Mouse (Mus musculus) kidney, embryonic 15.5 days (tissue): ENCODE measurements around the gene Cdkl1. TPM values are rescaled to one million over a fixed set of nuclear protein-coding genes. Genes with fewer than 3 reads are reported as not detected.
A peak's percentile ranks its signal among the peaks of the same experiment; 100 is the strongest.

ENCODE experiments used
- ATAC-seq: fragments of 200-750 bp; cut with Nextera tagmentation; replicated peaks from 2 replicates; pipeline ENCODE4 v1.8.0; 2017; ENCODE audit warnings: moderate TSS enrichment; ENCODE audit not compliant: low FRiP score
- H3K27ac ChIP-seq: fragments of 300-500 bp; sonication (generic); 2 replicates; pipeline ENCODE4 v1.5.1; 2015; ENCODE audit warnings: mild to moderate bottlenecking, inconsistent platforms
- H3K27me3 ChIP-seq: fragments of 300-500 bp; sonication (generic); 2 replicates; pipeline ENCODE4 v1.6.1; 2015; ENCODE audit warnings: inconsistent platforms
- H3K36me3 ChIP-seq: fragments of 300-500 bp; sonication (generic); 2 replicates; pipeline ENCODE4 v1.6.1; 2015; ENCODE audit warnings: inconsistent platforms
- H3K4me1 ChIP-seq: fragments of 300-500 bp; sonication (generic); 2 replicates; pipeline ENCODE4 v1.6.1; 2015; ENCODE audit warnings: inconsistent platforms
- H3K4me2 ChIP-seq: fragments of 300-500 bp; sonication (generic); 2 replicates; pipeline ENCODE4 v1.6.1; 2015; ENCODE audit warnings: moderate library complexity, mild to moderate bottlenecking, inconsistent platforms
- H3K4me3 ChIP-seq: fragments of 300-500 bp; sonication (generic); replicated peaks from 2 replicates; pipeline ENCODE4 v1.5.1; 2015; ENCODE audit warnings: mild to moderate bottlenecking, inconsistent platforms
- H3K9ac ChIP-seq: fragments of 300-500 bp; sonication (generic); 2 replicates; pipeline ENCODE4 v1.6.1; 2015; ENCODE audit warnings: mild to moderate bottlenecking, inconsistent platforms
- H3K9me3 ChIP-seq: fragments of 300-500 bp; sonication (generic); replicated peaks from 2 replicates; pipeline ENCODE4 v1.6.1; 2016; ENCODE audit warnings: inconsistent platforms
- WGBS: fragments of 180-500 bp; shearing (Covaris S2); methylation state at CpG from one replicate; pipeline ENCODE4 v1.1.7; 2015; ENCODE audit warnings: mixed read lengths; 5-methylcytosine and 5-hydroxymethylcytosine counted together
- polyA plus RNA-seq: library from polyadenylated mRNA; unstranded; fragments of >200 nt; fragmentation: Nextera tagmentation; extraction: Ambion mirVana; gene quantifications from 2 replicates; pipeline ENCODE4 v1.2.1, GENCODE M21; 2015

The Cdkl1 gene
- polyA plus RNA-seq, 1 experiment from 2014 or later, result 21.4 TPM

GRCm38 (mm10) chr12:69759267-69759885 is 31.7 kb downstream of the Cdkl1 start:
- no peak overlapping the region for H3K9ac ChIP-seq
- no peaks in the 10 kb centered on the region for H3K9me3 ChIP-seq
- H3K27ac ChIP-seq, result peak overlapping the region; percentile 90
- H3K36me3 ChIP-seq, result no peaks in the 10 kb centered on the region
- no peaks in the 10 kb centered on the region for H3K27me3 ChIP-seq
- 43% methylated on average over 7 of the region's 7 CpGs for WGBS
- peak; percentile 62; the same call in 1 of the 2 replicates for ATAC-seq
- no peak overlapping the region for H3K4me3 ChIP-seq
- peaks cover 42% of the 10 kb centered on the region for H3K4me1 ChIP-seq
- peak overlapping the region; percentile 61 for H3K4me2 ChIP-seq

GRCm38 (mm10) chr12:69758221-69759185 is 32.6 kb downstream of the Cdkl1 start:
- Histone ChIP-seq H3K4me2 (peak overlapping the region; percentile 61), H3K9ac (peak overlapping the region; percentile 23; the same call in 1 of the 2 replicates), H3K4me1 (peaks cover 42% of the 10 kb centered on the region), H3K4me3 (peak overlapping the region; percentile 30), H3K27me3 (no peaks in the 10 kb centered on the region), H3K27ac (peak overlapping the region; percentile 90), H3K9me3 (no peaks in the 10 kb centered on the region), H3K36me3 (no peaks in the 10 kb centered on the region)
- 6% methylated on average over 22 of the region's 22 CpGs for WGBS
- peak; percentile 58 for ATAC-seq

GRCm38 (mm10) chr12:69757418-69758141 is 33.5 kb downstream of the Cdkl1 start:
- ATAC-seq, result peak; percentile 92
- H3K27ac ChIP-seq, result peak overlapping the region; percentile 90
- H3K27me3 ChIP-seq, result no peaks in the 10 kb centered on the region
- H3K9ac ChIP-seq, result no peak overlapping the region
- H3K4me3 ChIP-seq, result peak overlapping the region; percentile 30; the same call in 1 of the 2 replicates
- no peaks in the 10 kb centered on the region for H3K36me3 ChIP-seq
- peaks cover 42% of the 10 kb centered on the region for H3K4me1 ChIP-seq
- H3K4me2 ChIP-seq, result peak overlapping the region; percentile 61
- WGBS, result 8% methylated on average over 22 of the region's 22 CpGs
- H3K9me3 ChIP-seq, result no peaks in the 10 kb centered on the region

- WGBS, result 88% methylated on average over 5 of the region's 5 CpGs
- no peak overlapping the region for H3K4me2 ChIP-seq
- H3K36me3 ChIP-seq, result no peaks in the 10 kb centered on the region
- no peak for ATAC-seq
- H3K9me3 ChIP-seq, result no peaks in the 10 kb centered on the region
- no peak overlapping the region for H3K9ac ChIP-seq
- no peak overlapping the region for H3K4me3 ChIP-seq
- H3K27ac ChIP-seq, result no peak overlapping the region
- peaks cover 50% of the 10 kb centered on the region for H3K4me1 ChIP-seq
- no peaks in the 10 kb centered on the region for H3K27me3 ChIP-seq
Measured at GRCm38 (mm10) chr12:69756015-69756414, 35.1 kb downstream of the Cdkl1 start.

- Histone ChIP-seq H3K4me1 (peaks cover 32% of the 10 kb centered on the region), H3K9me3 (no peaks in the 10 kb centered on the region), H3K27me3 (no peaks in the 10 kb centered on the region), H3K27ac (no peak overlapping the region), H3K9ac (no peak overlapping the region), H3K36me3 (0 out of 2 replicates have a peak, but pooled peaks cover 8% of the 10 kb centered on the region), H3K4me2 (no peak overlapping the region), H3K4me3 (no peak overlapping the region)
- no peak for ATAC-seq
- 86% methylated on average over 5 of the region's 5 CpGs for WGBS
Measured at GRCm38 (mm10) chr12:69753936-69754335, 37.1 kb downstream of the Cdkl1 start.

GRCm38 (mm10) chr12:69751864-69752341 is 39.2 kb downstream of the Cdkl1 start:
- Histone ChIP-seq H3K4me2 (no peak overlapping the region), H3K36me3 (0 out of 2 replicates have a peak, but pooled peaks cover 9% of the 10 kb centered on the region), H3K9me3 (no peaks in the 10 kb centered on the region), H3K27ac (peak overlapping the region; percentile 79), H3K4me1 (peaks cover 15% of the 10 kb centered on the region), H3K4me3 (no peak overlapping the region), H3K9ac (no peak overlapping the region), H3K27me3 (no peaks in the 10 kb centered on the region)
- WGBS, result 19% methylated on average over 10 of the region's 10 CpGs
- ATAC-seq, result peak; percentile 67

GRCm38 (mm10) chr12:69744138-69744537 is 46.9 kb downstream of the Cdkl1 start:
- Histone ChIP-seq H3K27ac (no peak overlapping the region), H3K4me1 (no peaks in the 10 kb centered on the region), H3K9me3 (no peaks in the 10 kb centered on the region), H3K9ac (no peak overlapping the region), H3K4me2 (no peak overlapping the region), H3K4me3 (no peak overlapping the region), H3K27me3 (no peaks in the 10 kb centered on the region), H3K36me3 (0 out of 2 replicates have a peak, but pooled peaks cover 9% of the 10 kb centered on the region)
- no peak for ATAC-seq
- WGBS, result 80% methylated on average over 5 of the region's 5 CpGs

GRCm38 (mm10) chr12:69741965-69742364 is 49.1 kb downstream of the Cdkl1 start:
- 0 out of 2 replicates have a peak, but pooled peaks cover 5% of the 10 kb centered on the region for H3K36me3 ChIP-seq
- ATAC-seq, result no peak
- no peak overlapping the region for H3K27ac ChIP-seq
- no peak overlapping the region for H3K9ac ChIP-seq
- H3K9me3 ChIP-seq, result no peaks in the 10 kb centered on the region
- 87% methylated on average over 5 of the region's 5 CpGs for WGBS
- H3K4me3 ChIP-seq, result no peak overlapping the region
- H3K4me2 ChIP-seq, result no peak overlapping the region
- H3K27me3 ChIP-seq, result no peaks in the 10 kb centered on the region
- no peaks in the 10 kb centered on the region for H3K4me1 ChIP-seq

GRCm38 (mm10) chr12:69733923-69734322 is 57.1 kb downstream of the Cdkl1 start:
- H3K27ac ChIP-seq, result no peak overlapping the region
- no peak overlapping the region for H3K4me2 ChIP-seq
- no peak overlapping the region for H3K9ac ChIP-seq
- no peaks in the 10 kb centered on the region for H3K9me3 ChIP-seq
- no peak for ATAC-seq
- H3K4me3 ChIP-seq, result no peak overlapping the region
- no peaks in the 10 kb centered on the region for H3K36me3 ChIP-seq
- WGBS, result 88% methylated on average over 3 of the region's 3 CpGs
- no peaks in the 10 kb centered on the region for H3K4me1 ChIP-seq
- H3K27me3 ChIP-seq, result no peaks in the 10 kb centered on the region

GRCm38 (mm10) chr12:69733518-69733917 is 57.5 kb downstream of the Cdkl1 start:
- no peaks in the 10 kb centered on the region for H3K27me3 ChIP-seq
- no peak overlapping the region for H3K27ac ChIP-seq
- H3K4me1 ChIP-seq, result no peaks in the 10 kb centered on the region
- H3K4me3 ChIP-seq, result no peak overlapping the region
- WGBS, result 8% methylated on average over 2 of the region's 2 CpGs
- no peak overlapping the region for H3K9ac ChIP-seq
- no peaks in the 10 kb centered on the region for H3K9me3 ChIP-seq
- 0 out of 2 replicates have a peak, but pooled peaks have one; percentile 62 for ATAC-seq
- H3K4me2 ChIP-seq, result no peak overlapping the region
- H3K36me3 ChIP-seq, result no peaks in the 10 kb centered on the region

- ATAC-seq, result no peak
- no peak overlapping the region for H3K27ac ChIP-seq
- 45% methylated on average over 5 of the region's 5 CpGs for WGBS
- no peaks in the 10 kb centered on the region for H3K4me1 ChIP-seq
- no peaks in the 10 kb centered on the region for H3K9me3 ChIP-seq
- no peaks in the 10 kb centered on the region for H3K36me3 ChIP-seq
- no peak overlapping the region for H3K4me2 ChIP-seq
- no peak overlapping the region for H3K9ac ChIP-seq
- no peak overlapping the region for H3K4me3 ChIP-seq
- no peaks in the 10 kb centered on the region for H3K27me3 ChIP-seq
Measured at GRCm38 (mm10) chr12:69732221-69732620, 58.8 kb downstream of the Cdkl1 start.
